19 mouse cellular contexts compared by ENCODE assay signal in the genomic region with DNA sequence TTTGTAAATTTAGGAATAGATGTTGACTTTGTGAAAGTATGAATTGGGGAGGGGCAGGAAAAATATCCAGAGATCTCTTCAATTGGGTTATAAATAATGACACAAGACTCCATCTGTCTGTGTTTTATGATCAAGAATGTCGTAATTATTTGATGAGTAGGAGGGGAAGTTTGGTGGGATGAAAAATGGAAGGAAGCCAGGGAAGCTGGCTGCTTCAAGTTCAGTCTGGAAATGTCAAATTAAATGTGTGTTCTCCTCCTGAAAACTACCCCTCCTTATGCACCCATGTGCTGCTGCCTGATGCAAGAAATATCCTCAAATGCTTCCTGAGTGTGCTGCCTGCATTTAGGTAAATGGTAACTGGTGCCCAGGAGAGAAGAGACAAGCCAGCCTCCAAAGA.
DNase-seq lines count a peak whose midpoint lies in the region; ATAC-seq and TF ChIP-seq lines count a peak whose summit lies in the region.
"Had no signal": no experiment of that assay in that cellular context is flagged by ENCODE, and none has a peak within 500 bp of the region (broad histone marks: within the 10 kb centered on the region; RNA-seq: fewer than 3 reads in every experiment).

No protein-coding gene starts in this region.

- 0 out of 2 replicates have a peak, but pooled peaks have one; percentile 26 for ATAC-seq in forebrain, embryonic 15.5 days (replicated peaks)
- ATAC-seq in forebrain, embryonic 12.5 days (ENCODE audit: low FRiP score): no peak
- ATAC-seq: intestine, embryonic 15.5 days had no signal

- no peak overlapping the region for H3K9ac ChIP-seq in forebrain, embryonic 15.5 days (replicated peaks)
- no peak overlapping the region for H3K9ac ChIP-seq in forebrain, embryonic 12.5 days
- H3K9ac ChIP-seq: heart, embryonic 12.5 days; hindbrain, embryonic 14.5 days; intestine, embryonic 15.5 days; kidney, embryonic 15.5 days; limb, embryonic 13.5 days; liver, embryonic 14.5 days had no signal

- H3K4me1 ChIP-seq in forebrain, embryonic 15.5 days: 0 out of 2 replicates have a peak, but pooled peaks cover 4% of the 10 kb centered on the region
- H3K4me1 ChIP-seq in forebrain, embryonic 12.5 days: no peaks in the 10 kb centered on the region
- H3K4me1 ChIP-seq: heart, embryonic 12.5 days; intestine, embryonic 15.5 days; kidney, embryonic 15.5 days; limb, embryonic 13.5 days; megakaryocyte, embryonic 14.5 days had no signal

- H3K36me3 ChIP-seq in forebrain, embryonic 15.5 days: no peaks in the 10 kb centered on the region
- no peaks in the 10 kb centered on the region for H3K36me3 ChIP-seq in forebrain, embryonic 12.5 days (replicated peaks)
- H3K36me3 ChIP-seq: heart, embryonic 12.5 days; intestine, embryonic 15.5 days; kidney, embryonic 15.5 days; limb, embryonic 13.5 days had no signal

- no peaks in the 10 kb centered on the region for H3K27me3 ChIP-seq in forebrain, embryonic 15.5 days
- H3K27me3 ChIP-seq in forebrain, embryonic 12.5 days: no peaks in the 10 kb centered on the region
- H3K27me3 ChIP-seq: heart, embryonic 12.5 days; intestine, embryonic 15.5 days; kidney, embryonic 15.5 days; limb, embryonic 13.5 days; megakaryocyte, embryonic 14.5 days had no signal

- WGBS in forebrain, embryonic 15.5 days: 44% methylated on average over 1 of the region's 1 CpGs
- 78% methylated on average over 1 of the region's 1 CpGs for WGBS in forebrain, embryonic 12.5 days

- no peak overlapping the region for H3K4me3 ChIP-seq in forebrain, embryonic 15.5 days
- no peak overlapping the region for H3K4me3 ChIP-seq in forebrain, embryonic 12.5 days (replicated peaks)
- H3K4me3 ChIP-seq in left cerebral cortex, adult 2 months: no peak overlapping the region
- H3K4me3 ChIP-seq: gastrocnemius, adult 2 months; heart, embryonic 12.5 days; intestine, embryonic 15.5 days; kidney, embryonic 15.5 days; limb, embryonic 13.5 days; megakaryocyte, embryonic 14.5 days had no signal

- no peak overlapping the region for H3K4me2 ChIP-seq in forebrain, embryonic 15.5 days (replicated peaks)
- no peak overlapping the region for H3K4me2 ChIP-seq in forebrain, embryonic 12.5 days
- H3K4me2 ChIP-seq: heart, embryonic 12.5 days; hindbrain, embryonic 14.5 days; intestine, embryonic 15.5 days; kidney, embryonic 15.5 days; limb, embryonic 13.5 days had no signal

- no peak for TF ChIP-seq POLR2A in brain, embryonic 14.5 days (IDR thresholded peaks at IDR 0.05; ENCODE audit: borderline replicate concordance, extremely low read depth, insufficient read depth, insufficient read length, poor library complexity, severe bottlenecking)

- TF ChIP-seq CTCF in left cerebral cortex, adult 2 months (IDR thresholded peaks at IDR 0.05): no peak
- TF ChIP-seq CTCF in brain, embryonic 14.5 days (IDR thresholded peaks at IDR 0.05; ENCODE audit: borderline replicate concordance, extremely low read depth, insufficient read depth, insufficient read length): no peak

- intact Hi-C loops in left cerebral cortex, postnatal 25 days (cut with DNase I): no loop called here
- intact Hi-C loops in left cerebral cortex, adult 2 months (cut with DNase I): loop anchor here (10.0 kb wide), 1 partner anchor 419 kb away; no protein-coding TSS in a partner anchor

- H3K27ac ChIP-seq in forebrain, embryonic 15.5 days (replicated peaks): peak overlapping the region; percentile 25; the same call in 1 of the 2 replicates
- no peak overlapping the region for H3K27ac ChIP-seq in forebrain, embryonic 12.5 days
- H3K27ac ChIP-seq in left cerebral cortex, adult 2 months: no peak overlapping the region
- H3K27ac ChIP-seq: gastrocnemius, adult 2 months; hindbrain, embryonic 14.5 days; intestine, embryonic 15.5 days; kidney, embryonic 15.5 days; limb, embryonic 13.5 days; liver, embryonic 14.5 days had no signal

- H3K9me3 ChIP-seq in forebrain, embryonic 15.5 days: no peaks in the 10 kb centered on the region
- no peaks in the 10 kb centered on the region for H3K9me3 ChIP-seq in forebrain, embryonic 12.5 days
- H3K9me3 ChIP-seq: heart, embryonic 12.5 days; intestine, embryonic 15.5 days; kidney, embryonic 15.5 days; limb, embryonic 13.5 days; megakaryocyte, embryonic 14.5 days had no signal

- peak; percentile 26 to 29 for DNase-seq in left cerebral cortex, postnatal 25 days (ENCODE audit: low spot score in 2 of 2)
- no peak for DNase-seq in left cerebral cortex, adult 2 months (ENCODE audit: extremely low spot score in 1 of 2, low spot score in 2 of 2)
- peak; percentile 73 for DNase-seq in brain, embryonic 14.5 days (ENCODE audit: low read depth)
- peak; percentile 78 for DNase-seq in layer of hippocampus, adult 9-11 months
- no peak for DNase-seq in lung, postnatal 14 days
- DNase-seq in adrenal gland, adult (ENCODE audit: inconsistent age in 2 of 2, low spot score in 1 of 2): no peak
- DNase-seq: adrenal gland, postnatal 36 days; embryo, embryonic 11 days; gastrocnemius, adult 2 months; thymus, adult 2 months had no signal

Comparison
In these comparisons a context has a peak if more than half of its experiments do, and no peak if none do; other contexts are left out.
1. DNase-seq: peak in left cerebral cortex, postnatal 25 days (2 of 2), brain, embryonic 14.5 days (single experiment) and layer of hippocampus, adult 9-11 months (single experiment); none in left cerebral cortex, adult 2 months (0 of 2), lung, postnatal 14 days (single experiment) and adrenal gland, adult (0 of 2).